Mouse (Mus musculus): ENCODE measurements at regions not wholly inside any gene's neighbourhood (a gene's known extent, or its start where the extent isn't known, plus 50 kb on each side); places are given as distances from the start of the nearest gene placed in this dataset.

- peak in 1 of 2 experiments; percentile 54 for DNase-seq (ENCODE audit: low spot score in 2 of 2)
Measured at GRCm38 (mm10) chr9:42196552-42196951, 67.5 kb downstream of the Sc5d start.

- DNase-seq (ENCODE audit: low spot score in 2 of 2) = no peak
Measured at GRCm38 (mm10) chr9:42196110-42196509, 67.9 kb downstream of the Sc5d start.

- no peak for DNase-seq (ENCODE audit: low spot score in 2 of 2)
Measured at GRCm38 (mm10) chr9:42195651-42196050, 68.4 kb downstream of the Sc5d start.

GRCm38 (mm10) chr9:42194939-42195338 is 69.1 kb downstream of the Sc5d start:
- DNase-seq (ENCODE audit: low spot score in 2 of 2) = no peak

- no peak for DNase-seq (ENCODE audit: low spot score in 2 of 2)
Measured at GRCm38 (mm10) chr9:42194176-42194575, 69.9 kb downstream of the Sc5d start.

GRCm38 (mm10) chr9:42192967-42193733 is 69.1 kb upstream of the Sorl1 start:
- no peak for DNase-seq (ENCODE audit: low spot score in 2 of 2)

GRCm38 (mm10) chr9:42187371-42188228 is 63.5 kb upstream of the Sorl1 start:
- peak in 1 of 2 experiments; percentile 31 for DNase-seq (ENCODE audit: low spot score in 2 of 2)

GRCm38 (mm10) chr9:42184104-42184635 is 60.1 kb upstream of the Sorl1 start:
- DNase-seq (ENCODE audit: low spot score in 2 of 2) = no peak

- DNase-seq (ENCODE audit: low spot score in 2 of 2) = peak in 1 of 2 experiments; percentile 51
Measured at GRCm38 (mm10) chr9:42183448-42183847, 59.4 kb upstream of the Sorl1 start.

GRCm38 (mm10) chr9:42182400-42182799 is 58.3 kb upstream of the Sorl1 start:
- no peak for DNase-seq (ENCODE audit: low spot score in 2 of 2)

- DNase-seq (ENCODE audit: low spot score in 2 of 2) = no peak
Measured at GRCm38 (mm10) chr9:42180152-42180551, 56.1 kb upstream of the Sorl1 start.

- DNase-seq (ENCODE audit: low spot score in 2 of 2) = no peak
Measured at GRCm38 (mm10) chr9:42178759-42179377, 54.8 kb upstream of the Sorl1 start.

GRCm38 (mm10) chr9:42174349-42174955 is 50.4 kb upstream of the Sorl1 start:
- DNase-seq (ENCODE audit: low spot score in 2 of 2) = no peak
